Mouse (Mus musculus) cerebellum, adult 11 months (tissue): ENCODE measurements around the gene Ptbp3.

ENCODE experiments used
- DNase-seq: peaks from one replicate; pipeline ENCODE4 v3.0.0; 2022

The Ptbp3 gene

DNA sequence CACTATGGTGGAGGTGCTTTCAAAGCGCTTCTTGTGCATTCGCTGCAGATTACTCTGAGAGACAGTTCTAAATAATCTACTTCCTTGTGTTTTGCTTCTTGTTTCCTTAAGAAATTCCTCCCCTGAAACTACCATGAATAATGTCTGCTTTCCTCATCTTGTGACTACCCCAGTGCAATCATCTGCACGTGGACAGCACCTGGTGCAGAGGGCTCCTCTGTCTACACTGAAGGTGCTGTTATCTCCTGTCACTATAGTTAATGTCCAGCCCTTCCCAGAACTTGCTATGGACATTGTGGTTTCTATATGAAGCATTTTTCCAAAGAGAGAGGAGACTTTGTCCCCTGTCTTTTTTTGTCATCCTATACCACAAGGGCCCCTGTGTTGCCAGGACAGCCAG is 4.4 kb upstream of the Ptbp3 start:
- no peak for DNase-seq

DNA sequence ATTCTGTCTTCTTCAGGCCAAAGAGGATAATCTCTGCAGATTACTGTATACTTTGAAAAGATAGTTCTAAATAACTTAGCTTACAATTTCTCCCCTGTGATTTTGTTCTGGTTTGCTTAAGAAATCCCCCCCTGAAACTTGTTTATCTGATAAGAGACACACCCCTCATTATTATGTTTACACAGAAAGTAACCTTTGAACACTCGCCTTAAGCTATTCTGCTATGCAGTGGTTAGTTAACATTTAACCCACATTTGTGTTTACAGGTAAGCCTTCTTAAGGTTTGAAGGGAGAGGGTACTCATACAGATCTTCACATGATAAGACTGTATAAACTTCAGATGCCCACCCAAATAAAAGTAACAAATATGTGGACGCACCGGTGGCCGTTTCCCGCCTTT is 3.7 kb upstream of the Ptbp3 start:
- DNase-seq, result no peak

DNA sequence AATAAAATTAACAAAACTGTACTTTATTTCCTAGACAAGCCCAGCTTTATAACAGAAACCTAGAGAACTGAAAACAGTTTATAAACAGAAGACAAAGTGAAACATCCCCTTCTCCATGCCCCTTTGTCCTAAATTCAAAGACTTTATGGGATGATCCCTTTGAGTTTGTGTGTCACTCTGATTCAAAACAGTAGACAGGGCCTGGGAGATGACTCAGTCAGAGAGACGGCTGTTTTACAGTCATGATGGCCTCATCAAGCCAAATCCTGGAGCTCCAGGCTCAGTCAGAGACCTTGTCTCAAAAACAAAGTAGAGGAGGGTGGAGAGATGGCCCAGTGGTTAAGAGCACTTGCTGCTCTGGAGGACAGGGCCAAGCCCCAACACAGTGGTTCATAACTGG is 2.7 kb upstream of the Ptbp3 start:
- DNase-seq, result no peak

DNA sequence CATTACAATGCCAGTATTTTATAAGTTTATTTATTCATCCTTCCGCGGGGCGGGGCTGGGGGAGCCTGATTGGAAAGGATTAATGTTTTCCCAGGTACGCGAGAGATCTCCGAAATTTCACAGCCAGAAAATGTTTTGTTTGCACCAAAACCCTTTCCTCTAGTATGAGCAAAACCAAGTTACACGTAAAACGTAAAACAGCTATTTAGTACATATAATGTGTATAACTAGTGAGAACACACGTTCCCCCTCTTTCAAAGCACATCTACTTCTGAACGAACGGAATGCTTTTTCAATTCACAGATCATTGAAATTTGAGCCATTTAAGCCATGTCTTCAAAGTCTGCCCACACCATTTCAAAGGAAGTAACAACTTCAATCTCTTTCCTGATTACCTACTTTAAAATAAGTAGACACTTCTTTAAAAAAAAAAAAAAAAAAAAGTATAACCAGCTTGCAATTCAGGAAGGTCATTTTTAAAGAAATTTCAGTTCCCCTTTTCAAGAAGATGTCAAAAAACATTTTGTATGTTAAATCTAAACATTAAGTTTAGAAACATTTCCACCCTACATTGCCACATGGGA is 905 bp upstream of the Ptbp3 start:
- no peak for DNase-seq

DNA sequence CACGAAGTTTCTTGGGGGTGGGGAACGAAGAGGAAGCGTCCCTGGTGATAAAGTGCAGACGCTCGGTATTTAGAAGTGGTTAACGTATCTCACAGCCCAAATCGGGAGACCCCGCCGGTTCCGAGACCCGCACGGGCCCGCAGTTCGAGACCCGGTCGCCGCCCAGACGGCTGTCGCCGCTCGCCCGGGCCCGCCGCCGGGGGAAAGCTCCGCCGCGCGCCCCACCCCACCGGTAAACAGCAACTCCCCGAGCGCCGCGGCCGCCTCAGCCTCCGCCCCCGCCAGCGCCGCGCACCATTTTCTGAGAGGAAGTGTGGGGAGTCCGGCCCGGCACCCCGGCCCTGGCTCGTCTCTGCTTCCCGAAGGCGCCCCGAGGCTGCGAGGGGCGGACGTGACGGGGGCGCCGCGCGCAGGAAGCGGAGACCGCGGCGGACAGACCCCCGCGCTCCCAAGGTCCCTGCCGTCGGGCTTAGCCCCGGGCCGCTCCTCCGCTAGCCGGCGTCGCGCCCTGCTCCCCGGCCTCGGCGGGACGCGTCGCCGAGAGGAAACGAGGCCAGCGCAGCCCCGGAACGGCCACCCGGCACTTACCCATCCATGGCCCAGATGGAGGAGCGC is 497 bp downstream of the Ptbp3 start:
- peak; percentile 58 for DNase-seq

DNA sequence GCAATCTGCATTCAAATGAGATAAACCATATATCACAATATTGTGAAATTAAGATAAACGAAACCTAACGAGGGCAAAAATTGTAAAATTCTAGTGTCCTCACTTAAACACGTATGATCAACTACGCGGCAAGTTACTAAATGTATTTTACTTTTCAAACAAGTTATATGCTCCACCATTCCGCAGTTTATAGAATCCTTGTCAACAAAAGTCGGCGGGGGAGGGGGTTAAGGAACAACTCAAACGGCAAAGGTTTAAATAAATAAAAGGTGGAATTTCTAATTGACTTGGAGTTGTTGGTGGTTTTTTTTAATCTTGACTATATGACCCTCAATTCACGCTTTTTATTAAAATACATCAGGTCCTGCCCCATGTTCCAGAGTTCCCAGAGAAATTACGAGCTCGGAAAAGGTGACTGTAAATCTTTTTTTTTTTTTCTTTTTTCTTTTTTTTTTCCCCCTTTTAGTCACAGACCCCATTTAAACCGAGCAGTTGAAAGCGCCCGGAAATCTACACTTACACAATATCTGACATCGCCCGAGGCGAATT is 1.1 kb downstream of the Ptbp3 start:
- no peak for DNase-seq

DNA sequence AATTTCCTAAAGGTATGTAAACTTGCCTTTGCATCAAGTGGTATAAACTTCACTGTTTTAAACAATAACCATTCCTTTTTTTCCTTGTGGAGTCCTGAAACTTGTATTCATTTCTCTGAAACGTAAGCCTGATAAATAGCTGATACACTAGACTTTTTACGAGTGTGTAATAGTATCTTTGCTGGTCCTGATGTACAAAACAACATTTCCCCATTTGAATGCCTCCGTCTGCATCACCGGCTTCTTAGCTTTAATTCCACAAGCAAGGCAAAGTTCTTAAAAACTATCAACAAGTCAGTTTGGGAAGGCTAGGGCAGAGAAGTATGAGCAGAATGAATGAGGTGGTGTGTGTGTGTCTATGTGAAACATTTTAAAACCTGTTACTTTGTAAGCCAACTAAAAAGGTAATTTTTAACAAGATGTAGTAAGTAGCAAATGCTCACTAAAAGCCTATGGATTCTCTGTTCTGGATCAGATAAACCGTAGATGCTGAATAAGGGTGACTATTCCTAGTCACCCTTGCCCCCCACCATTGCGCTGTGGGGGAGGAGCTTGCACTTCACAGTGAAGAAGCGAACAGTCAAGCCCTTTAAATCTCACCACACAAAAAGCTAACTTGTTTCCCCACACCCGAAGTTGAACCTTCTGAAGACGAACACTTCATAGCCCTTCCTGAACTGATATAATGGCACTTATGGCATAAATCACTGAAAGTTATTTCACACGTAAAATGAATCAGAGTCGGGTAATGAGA is 1.9 kb downstream of the Ptbp3 start:
- DNase-seq, result no peak

DNA sequence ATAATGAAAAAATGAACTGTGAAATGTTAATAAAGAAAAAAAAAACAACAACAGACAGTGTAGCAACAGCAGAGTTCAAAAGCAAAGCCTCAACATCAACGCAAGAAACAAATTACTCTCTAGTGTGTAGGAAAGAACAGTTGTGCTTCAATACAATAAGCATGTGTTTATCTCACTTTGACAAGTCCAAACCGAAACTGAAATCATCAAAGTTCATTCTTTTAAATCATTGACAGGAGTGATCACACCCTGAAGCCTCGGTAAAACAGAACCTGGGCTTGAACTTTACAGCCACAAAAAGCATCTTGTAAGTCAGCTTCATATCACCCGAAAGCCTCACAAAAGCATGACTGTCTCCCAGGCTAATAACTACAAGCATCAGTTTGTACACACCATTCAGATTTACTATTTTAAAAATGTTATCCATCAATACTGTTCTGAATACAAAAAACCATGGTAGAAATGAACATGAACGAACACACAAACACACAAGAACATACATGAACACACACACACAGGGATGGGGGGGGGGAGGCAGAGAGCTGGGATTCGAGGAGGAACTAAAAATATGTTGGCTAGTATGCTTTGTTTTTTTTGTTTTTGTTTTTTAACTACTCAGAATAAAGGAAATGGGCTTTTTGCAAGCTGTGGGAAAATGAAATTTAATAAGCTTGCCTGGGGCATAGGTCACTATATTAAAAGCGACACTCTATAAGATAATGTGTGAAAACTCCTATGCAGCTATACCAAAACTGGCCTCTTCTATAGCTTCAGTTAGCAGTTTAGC is 2.7 kb downstream of the Ptbp3 start:
- no peak for DNase-seq

DNA sequence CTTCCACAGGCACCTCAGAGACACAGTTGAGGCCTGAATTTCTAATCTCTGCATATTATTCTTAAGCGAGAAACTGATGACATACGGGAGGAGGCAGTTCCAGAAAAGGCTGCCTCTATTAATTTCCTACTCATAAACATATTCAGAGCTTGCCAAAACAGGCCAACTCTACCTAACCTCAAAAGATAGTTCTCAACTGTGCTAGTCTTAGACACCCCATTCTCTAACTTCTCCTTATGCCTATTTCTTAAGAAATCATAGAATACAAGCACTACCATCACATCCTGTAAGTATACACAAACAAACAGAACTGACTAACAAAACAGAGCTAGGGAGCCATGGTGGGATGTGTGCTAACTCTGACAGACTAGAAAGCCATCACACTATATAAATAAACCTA is 4.5 kb downstream of the Ptbp3 start:
- DNase-seq, result no peak

DNA sequence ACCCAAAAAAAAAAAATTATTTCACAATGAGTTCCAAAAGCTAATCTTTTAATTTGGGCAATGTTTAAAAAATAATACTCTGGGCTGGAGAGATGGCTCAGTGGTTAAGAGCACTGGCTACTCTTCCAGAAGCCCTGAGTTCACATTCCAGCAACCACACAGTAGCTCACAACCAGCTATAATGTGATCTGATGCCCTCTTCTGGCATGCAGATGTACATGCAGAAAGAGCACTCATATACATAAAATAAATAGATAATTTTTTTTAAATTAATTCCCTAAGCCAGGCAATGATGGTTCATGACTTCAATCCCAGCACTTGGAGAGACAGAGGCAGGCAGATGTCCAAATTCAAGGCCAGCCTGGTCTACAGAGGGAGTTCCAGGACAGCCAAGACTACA is 6.2 kb downstream of the Ptbp3 start:
- DNase-seq, result no peak

DNA sequence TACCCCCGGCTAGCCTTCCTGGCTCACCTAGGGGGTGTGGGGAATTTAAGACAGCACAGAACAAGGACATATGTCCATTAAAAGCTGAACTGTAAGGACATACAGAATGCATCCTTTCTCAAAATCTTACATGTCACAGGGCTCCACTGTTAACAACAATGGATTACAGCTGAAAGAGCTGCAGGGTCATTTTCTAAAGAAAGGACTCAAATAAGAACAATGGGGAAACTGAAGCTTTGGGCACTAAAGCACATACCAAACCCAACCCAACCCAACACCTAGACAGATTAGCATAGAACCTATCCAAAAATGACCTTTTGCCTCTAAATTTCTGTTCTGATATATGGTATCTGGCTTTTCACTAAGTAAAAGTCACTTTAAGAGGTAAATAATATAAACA is 12.9 kb downstream of the Ptbp3 start:
- DNase-seq, result no peak

DNA sequence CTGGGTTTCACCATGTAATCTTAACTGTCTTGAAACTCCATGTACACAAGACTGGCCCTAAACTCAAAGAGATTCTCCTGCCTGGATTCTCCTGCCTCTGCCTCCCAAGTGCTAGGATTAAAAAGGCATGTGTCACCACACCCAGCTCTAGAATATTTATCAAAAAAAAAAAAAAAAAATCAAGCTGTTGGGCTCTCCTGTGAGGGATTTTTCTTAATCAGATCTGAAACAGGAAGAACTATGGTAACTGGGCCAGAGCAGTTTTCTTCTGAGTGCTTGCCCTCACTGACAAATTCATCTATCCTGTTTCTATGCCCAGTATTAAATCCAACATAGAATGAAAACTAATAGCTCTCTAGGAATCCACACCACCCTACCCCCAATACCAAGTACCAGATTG is 13.5 kb downstream of the Ptbp3 start:
- no peak for DNase-seq

DNA sequence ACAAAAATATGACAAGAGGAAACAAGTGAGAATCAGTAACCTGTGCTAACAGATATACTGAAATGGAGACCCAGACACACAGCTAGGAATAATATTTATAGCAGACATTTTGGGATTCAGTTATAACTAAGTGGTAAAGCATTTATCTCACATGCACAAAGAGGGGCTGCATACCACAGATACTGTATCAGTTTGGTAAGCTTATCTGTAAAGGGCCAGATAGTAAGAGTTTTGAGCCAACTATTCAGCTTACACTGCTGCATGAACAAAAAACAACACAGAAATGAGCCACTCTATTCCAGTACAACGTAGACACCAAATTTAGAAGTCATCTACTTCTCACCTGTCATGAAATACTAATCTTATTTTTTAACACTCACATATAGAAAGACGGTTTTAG is 15.9 kb downstream of the Ptbp3 start:
- DNase-seq, result no peak

DNA sequence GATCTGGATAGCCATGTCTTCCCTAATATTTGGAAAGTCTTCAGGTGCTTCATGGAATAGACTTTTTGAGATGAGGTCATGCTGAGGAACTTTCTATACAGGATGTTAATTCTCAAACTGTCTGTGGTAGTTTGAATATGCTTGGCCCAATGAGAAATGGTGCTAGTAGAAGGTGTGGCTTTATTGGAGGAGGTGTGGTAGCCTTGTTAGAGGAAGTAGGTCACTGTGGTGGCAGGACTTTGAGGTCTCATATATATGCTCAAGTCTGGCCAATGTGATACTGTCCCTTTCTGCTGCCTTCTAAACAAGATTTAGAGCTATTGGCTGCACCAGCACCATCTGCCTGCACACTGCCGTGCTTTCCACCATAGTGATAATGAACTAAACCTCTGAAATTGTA is 18.0 kb downstream of the Ptbp3 start:
- no peak for DNase-seq

DNA sequence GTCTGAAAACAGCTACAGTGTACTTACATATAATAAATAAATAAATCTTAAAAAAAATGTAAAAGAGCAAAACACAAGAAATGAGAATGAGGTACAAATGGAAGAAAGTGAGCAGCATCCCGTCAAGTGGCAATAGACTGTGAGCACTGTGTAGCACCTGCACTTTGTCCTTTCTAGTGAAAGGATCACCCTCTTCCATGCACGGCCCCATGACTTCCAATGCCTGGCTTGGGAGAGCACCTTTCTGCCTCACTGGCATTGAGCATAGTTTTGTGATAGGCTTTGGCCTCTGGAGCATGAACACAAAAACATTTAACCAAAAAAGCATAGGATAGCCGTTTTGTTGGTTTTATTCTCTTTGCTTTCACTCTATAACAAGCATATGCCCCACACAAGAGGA is 21.7 kb downstream of the Ptbp3 start:
- DNase-seq, result no peak

DNA sequence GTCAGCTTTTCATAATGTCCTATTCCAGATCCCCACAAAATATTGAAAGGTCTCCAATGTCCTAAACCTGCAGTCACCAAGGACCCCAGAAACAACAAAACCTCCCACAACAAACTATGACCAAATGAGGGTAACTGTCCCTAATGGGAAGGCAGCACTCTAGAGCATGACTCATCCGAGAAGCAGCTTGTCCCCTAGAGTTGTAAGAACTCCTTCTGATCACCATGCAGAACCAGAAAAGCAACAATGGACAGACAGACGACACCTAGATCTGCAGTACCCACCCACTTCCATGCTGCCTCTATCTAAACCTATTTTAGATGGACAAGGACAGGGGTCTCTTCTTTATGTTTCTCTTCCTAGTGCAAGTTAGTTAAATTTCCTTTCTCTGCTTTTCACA is 22.4 kb downstream of the Ptbp3 start:
- no peak for DNase-seq

DNA sequence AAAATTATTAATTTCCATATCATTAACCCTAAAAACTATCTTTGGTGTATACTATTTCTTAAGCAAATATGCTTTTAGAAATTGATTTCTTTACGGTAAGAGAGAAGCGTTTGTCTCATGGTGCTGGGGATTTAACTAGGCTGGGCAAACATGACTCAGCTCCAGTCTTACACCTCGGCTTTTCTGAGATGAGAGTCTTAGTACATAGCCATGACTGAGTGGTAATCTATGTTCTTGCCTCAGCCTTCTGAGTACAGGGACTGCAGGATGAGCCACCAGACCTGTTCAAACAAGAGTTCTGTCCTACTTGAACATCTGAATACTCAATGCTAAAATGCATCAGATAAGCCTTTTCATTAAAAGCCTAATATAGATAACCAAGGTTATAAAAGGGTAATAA is 24.3 kb downstream of the Ptbp3 start:
- no peak for DNase-seq

DNA sequence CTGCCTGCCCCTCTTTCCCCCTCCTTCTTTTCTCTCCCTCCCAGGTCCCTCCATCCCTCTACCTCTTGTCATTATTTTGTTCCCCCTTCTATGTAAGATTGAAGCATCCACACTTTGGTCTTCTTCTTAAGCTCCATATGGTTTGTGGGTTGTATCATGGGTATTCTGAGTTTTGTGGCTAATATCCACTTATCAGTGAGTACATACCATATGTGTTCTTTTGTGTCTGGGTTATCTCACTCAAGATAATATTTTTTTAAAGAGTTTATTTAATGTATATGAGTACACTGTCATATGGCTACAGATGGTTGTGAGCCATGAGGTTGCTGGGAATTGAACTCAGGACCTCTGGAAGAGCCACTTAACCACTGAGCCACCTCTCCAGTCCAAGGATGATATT is 38.8 kb downstream of the Ptbp3 start:
- no peak for DNase-seq

DNA sequence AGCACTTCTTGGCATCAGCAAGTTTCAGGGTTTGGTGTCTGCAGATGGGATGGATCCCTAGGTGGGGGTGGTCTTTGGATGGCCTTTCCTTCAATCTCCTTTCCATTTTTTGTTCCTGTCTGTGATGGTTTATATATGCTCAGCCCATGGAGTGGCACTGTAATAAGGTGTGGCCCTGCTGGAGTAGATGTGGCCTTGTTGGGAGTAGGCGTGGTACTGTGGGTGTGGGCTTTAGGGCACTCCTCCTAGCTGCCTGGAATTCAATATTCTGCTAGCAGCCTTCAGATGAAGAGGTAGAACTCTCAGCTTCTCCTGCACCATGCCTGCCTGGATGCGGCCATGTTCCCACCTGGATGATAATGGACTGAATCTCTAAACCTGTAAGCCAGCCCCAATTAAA is 39.6 kb downstream of the Ptbp3 start:
- DNase-seq, result no peak

DNA sequence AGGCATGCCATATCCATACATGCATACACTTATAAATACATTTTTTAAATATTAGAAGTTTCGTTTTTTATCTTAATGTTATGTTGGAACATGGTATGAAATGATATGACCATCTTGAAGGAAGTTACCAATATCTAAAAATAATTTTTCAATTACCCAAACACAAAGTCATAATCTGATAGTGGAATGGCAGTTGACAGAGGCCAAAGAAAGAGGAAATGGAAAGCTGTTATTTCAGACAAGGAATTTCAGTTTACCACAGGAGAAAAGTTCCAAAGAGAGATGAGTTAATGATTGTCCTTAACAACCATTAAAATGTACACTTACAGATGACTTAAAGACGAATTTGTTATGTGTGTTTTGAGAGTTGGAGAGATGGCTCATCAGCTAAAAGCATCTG is 41.4 kb downstream of the Ptbp3 start:
- no peak for DNase-seq

DNA sequence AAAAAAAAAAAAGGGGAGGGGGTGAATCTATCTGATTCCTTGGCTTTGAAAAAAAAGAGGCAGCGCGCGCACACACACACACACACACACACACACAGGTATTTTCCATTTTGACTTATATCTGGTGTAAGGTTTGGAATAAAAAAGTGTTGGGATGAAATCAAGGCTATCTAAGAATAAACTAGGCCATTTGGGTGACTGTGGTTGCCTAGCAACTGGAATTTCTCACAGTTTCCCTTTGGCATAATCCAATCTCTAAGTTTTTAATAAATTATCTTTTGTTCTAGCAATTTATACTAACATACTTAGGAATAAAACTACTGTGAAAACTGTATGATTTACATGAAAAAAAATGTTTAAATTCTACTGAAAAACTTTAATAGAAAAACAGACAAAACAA is 42.5 kb downstream of the Ptbp3 start:
- DNase-seq, result no peak

DNA sequence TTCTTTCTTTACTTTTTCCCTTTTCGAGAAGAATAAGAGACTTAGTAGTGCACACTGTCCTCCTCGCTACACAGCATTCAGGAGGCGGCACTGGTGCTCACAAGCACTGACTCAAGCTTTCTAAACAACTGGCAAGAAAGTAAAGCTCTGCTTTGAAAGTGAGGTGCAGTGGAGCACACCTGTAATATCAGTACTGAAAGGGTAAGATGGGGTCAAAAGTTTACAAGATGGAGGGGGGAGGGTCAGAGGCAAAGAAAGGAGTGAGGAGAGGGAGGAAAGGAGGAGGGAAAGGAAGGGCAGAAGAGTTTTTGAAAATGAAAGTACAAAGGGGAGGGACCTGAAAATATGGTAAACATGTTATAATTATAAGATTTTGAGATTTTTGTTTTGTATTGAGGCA is 43.7 kb downstream of the Ptbp3 start:
- DNase-seq, result no peak

DNA sequence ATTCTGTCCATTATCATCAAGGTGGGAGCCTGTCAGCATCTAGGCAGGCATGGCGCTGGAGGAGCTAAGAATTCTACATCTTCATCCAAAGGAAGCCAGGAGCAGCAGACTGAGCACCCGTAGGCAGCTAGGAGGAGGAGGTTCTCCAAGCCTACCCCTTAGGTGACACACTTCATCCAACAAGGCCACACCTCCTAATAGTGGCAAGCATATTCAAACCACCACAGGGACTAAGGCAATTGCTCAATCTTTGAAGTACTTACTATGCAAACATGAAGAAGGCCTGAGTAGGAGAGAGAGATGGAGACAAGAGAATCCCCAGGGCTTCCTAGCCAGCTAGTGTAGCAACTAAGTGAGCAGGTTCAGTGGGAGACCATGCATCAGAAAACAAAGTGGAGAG is 58.1 kb downstream of the Ptbp3 start:
- no peak for DNase-seq

DNA sequence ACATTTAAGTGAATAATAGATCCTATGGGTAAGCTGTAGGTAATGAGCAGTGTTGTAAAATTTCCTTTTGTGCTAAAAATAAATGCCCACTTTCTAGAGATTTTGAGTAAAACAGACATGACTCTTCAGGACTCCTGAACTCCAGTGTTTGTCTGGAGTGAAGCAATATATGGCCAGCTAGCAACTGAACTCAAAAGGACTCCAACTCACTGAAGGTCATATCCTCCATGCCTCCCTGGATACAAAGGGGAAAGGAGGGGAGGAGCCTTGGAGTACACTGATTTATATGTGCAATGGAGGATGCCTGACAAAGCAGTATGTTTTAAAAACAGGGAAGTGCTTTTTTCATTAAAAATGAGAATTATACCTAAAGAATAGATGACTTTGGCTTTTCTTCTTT is 77.9 kb downstream of the Ptbp3 start:
- no peak for DNase-seq
